7 mouse cellular contexts compared by ENCODE assay signal in genomic region chr9:31386368-31387180, GRCm38 (mm10). TPM values are rescaled to one million over a fixed set of nuclear protein-coding genes. Genes with fewer than 3 reads are reported as not detected.
DNase-seq lines count a peak whose midpoint lies in the region; ATAC-seq and TF ChIP-seq lines count a peak whose summit lies in the region.

No protein-coding gene starts in this region.

- H3K27ac ChIP-seq in forebrain, embryonic 11.5 days (ENCODE audit: low read depth, low read length), result no peak overlapping the region
- H3K27ac ChIP-seq in limb, embryonic 13.5 days, result peak overlapping the region; percentile 33; the same call in 1 of the 2 replicates

- 11% methylated on average over 43 of the region's 44 CpGs for WGBS in forebrain, embryonic 11.5 days
- 11% methylated on average over 44 of the region's 44 CpGs for WGBS in limb, embryonic 13.5 days

- H3ac ChIP-seq in myocyte (ENCODE audit: control insufficient read depth, insufficient read length), result peak overlapping the region; percentile 2

- peak overlapping the region; percentile 82 for H3K9ac ChIP-seq in forebrain, embryonic 11.5 days (ENCODE audit: low read length)
- H3K9ac ChIP-seq in limb, embryonic 13.5 days, result peak overlapping the region; percentile 83

- ATAC-seq in forebrain, embryonic 11.5 days (replicated peaks; ENCODE audit: low FRiP score), result peak; percentile 83
- ATAC-seq in limb, embryonic 13.5 days (ENCODE audit: low FRiP score, low read depth), result peak; percentile 84

- peaks cover 6% of the 10 kb centered on the region for H3K4me1 ChIP-seq in forebrain, embryonic 11.5 days (replicated peaks; ENCODE audit: control insufficient read depth, insufficient read depth, low read length)
- H3K4me1 ChIP-seq in limb, embryonic 13.5 days, result peaks cover 16% of the 10 kb centered on the region

- peak overlapping the region; percentile 58 for H3K4me2 ChIP-seq in forebrain, embryonic 11.5 days (ENCODE audit: low read depth, low read length, severe bottlenecking)
- H3K4me2 ChIP-seq in limb, embryonic 13.5 days (replicated peaks), result peak overlapping the region; percentile 76
- H3K4me2 ChIP-seq in myocyte (ENCODE audit: low read depth), result peak overlapping the region; percentile 95

- intact Hi-C loops in left cerebral cortex, postnatal 25 days (cut with DNase I), result no loop called here
- intact Hi-C loops in left cerebral cortex, postnatal 4 days (cut with DNase I), result no loop called here

- peak overlapping the region; percentile 85 for H3K4me3 ChIP-seq in forebrain, embryonic 11.5 days (ENCODE audit: low read depth, low read length)
- peak overlapping the region; percentile 83 for H3K4me3 ChIP-seq in limb, embryonic 13.5 days
- H3K4me3 ChIP-seq in myocyte, result peak overlapping the region; percentile 65

- no peaks in the 10 kb centered on the region for H3K27me3 ChIP-seq in forebrain, embryonic 11.5 days (ENCODE audit: control insufficient read depth, insufficient read depth, low read length)
- no peaks in the 10 kb centered on the region for H3K27me3 ChIP-seq in limb, embryonic 13.5 days
- no peaks in the 10 kb centered on the region for H3K27me3 ChIP-seq in myocyte (ENCODE audit: control insufficient read depth, insufficient read depth, insufficient read length)

- peaks cover 2% of the 10 kb centered on the region for H3K36me3 ChIP-seq in forebrain, embryonic 11.5 days (ENCODE audit: control insufficient read depth, insufficient read depth, low read length)
- peaks cover 27% of the 10 kb centered on the region for H3K36me3 ChIP-seq in limb, embryonic 13.5 days
- no peaks in the 10 kb centered on the region for H3K36me3 ChIP-seq in myocyte (ENCODE audit: control insufficient read depth, insufficient read depth)

- H3K79me2 ChIP-seq in myocyte (ENCODE audit: control insufficient read depth, insufficient read depth), result peaks cover 10% of the 10 kb centered on the region

- TF ChIP-seq POLR2A in myocyte (IDR thresholded peaks at IDR 0.05; ENCODE audit: insufficient read length, low read depth), result no peak

- DNase-seq in left cerebral cortex, postnatal 25 days (ENCODE audit: low spot score in 2 of 2), result peak; percentile 18 to 34
- DNase-seq in left cerebral cortex, postnatal 4 days, result no peak
- DNase-seq in T-cell, adult 2 months (ENCODE audit: low spot score), result peak; percentile 60
- DNase-seq in forebrain, embryonic 11.5 days (ENCODE audit: low spot score), result no peak
- DNase-seq in gastrocnemius, postnatal 4 days (ENCODE audit: low spot score in 2 of 2), result no peak

- H3K9me3 ChIP-seq in forebrain, embryonic 11.5 days (ENCODE audit: control insufficient read depth, low read length), result no peaks in the 10 kb centered on the region
- no peaks in the 10 kb centered on the region for H3K9me3 ChIP-seq in limb, embryonic 13.5 days

TF ChIP-seq in myocyte, 11 proteins besides CTCF, POLR2A, EP300 and RAD21:
- no peak for TF ChIP-seq SRF (IDR thresholded peaks at IDR 0.05; ENCODE audit: control insufficient read depth, insufficient read length, low read depth)
- peak in 1 of 3 experiments; percentile 29 for TF ChIP-seq MYOD1 (IDR thresholded peaks at IDR 0.05; ENCODE audit: control insufficient read depth in 1 of 3, insufficient read length in 2 of 3, low read depth in 2 of 3)

RNA-seq across cellular contexts. Expression of gene Nfrkb, which starts 0.6 kb away (rescaled TPM):
- 10 to 100 TPM; 25.5 to 27.1 TPM for total RNA-seq in left cerebral cortex, postnatal 25 days (2021)
- 10 to 100 TPM; 42.1 to 42.6 TPM for total RNA-seq in left cerebral cortex, postnatal 4 days (2021)
- 25.6 and 25.7 TPM in 2 replicates for polyA plus RNA-seq in forebrain, embryonic 11.5 days (2014; fragmentation: Nextera tagmentation; extraction: Ambion mirVana)
- polyA plus RNA-seq in limb, embryonic 13.5 days (2015; fragmentation: Nextera tagmentation; extraction: Ambion mirVana), result 27.0 and 29.0 TPM in 2 replicates
- polyA plus RNA-seq in myocyte (2012; fragmentation: generic; extraction: Trizol), result 7.8 TPM
- total RNA-seq in gastrocnemius, postnatal 4 days (2021), result 10 to 100 TPM; 18.9 to 21.2 TPM

Comparison
In these comparisons a context has a peak if more than half of its experiments do, and no peak if none do; other contexts are left out.
1. DNase-seq: peak in left cerebral cortex, postnatal 25 days (2 of 2) and T-cell, adult 2 months (single experiment); none in left cerebral cortex, postnatal 4 days (single experiment), forebrain, embryonic 11.5 days (single experiment) and gastrocnemius, postnatal 4 days (0 of 2).
2. Peak in every context shown above with its lines, with median percentiles within 50 percentile points of each other: H3K4me2 ChIP-seq and H3K4me3 ChIP-seq.